Comparison of ENCODE assay signal across 9 mouse cellular contexts in genomic region chr2:165876201-165876918, GRCm38 (mm10). TPM values are rescaled to one million over a fixed set of nuclear protein-coding genes. Genes with fewer than 3 reads are reported as not detected.
DNase-seq lines count a peak whose midpoint lies in the region; ATAC-seq lines count a peak whose summit lies in the region.
"Had no signal": no experiment of that assay in that cellular context is flagged by ENCODE, and none has a peak within 500 bp of the region (broad histone marks: within the 10 kb centered on the region; RNA-seq: fewer than 3 reads in every experiment).

No protein-coding gene starts in this region.

- DNase-seq in heart, postnatal 25 days (ENCODE audit: low spot score) = no peak
- peak; percentile 72 for DNase-seq in cerebellum, adult 11-12 months
- DNase-seq in midbrain, embryonic 10.5 days (ENCODE audit: low spot score) = no peak
- no peak for DNase-seq in adrenal gland, adult 8-10 months
- DNase-seq in ovary, postnatal 10 days (ENCODE audit: low spot score) = no peak

- peak overlapping the region; percentile 24; the same call in 1 of the 2 replicates for H3K9ac ChIP-seq in heart, embryonic 11.5 days (ENCODE audit: low read depth, low read length)
- H3K9ac ChIP-seq in heart, embryonic 15.5 days = peak overlapping the region; percentile 29; the same call in 1 of the 2 replicates

- ATAC-seq in heart, embryonic 11.5 days (replicated peaks; ENCODE audit: insufficient number of reproducible peaks, low FRiP score, low TSS enrichment) = no peak
- ATAC-seq in heart, embryonic 15.5 days (replicated peaks; ENCODE audit: insufficient number of reproducible peaks, insufficient read depth, low FRiP score, low read depth) = no peak
- ATAC-seq in monocyte, adult 5-6 weeks (replicated peaks; ENCODE audit: insufficient number of reproducible peaks, low FRiP score, low TSS enrichment, poor library complexity, severe bottlenecking) = no peak

- H3K9me3 ChIP-seq in heart, embryonic 11.5 days (replicated peaks; ENCODE audit: control insufficient read depth, low read length) = no peaks in the 10 kb centered on the region
- no peaks in the 10 kb centered on the region for H3K9me3 ChIP-seq in heart, embryonic 15.5 days (replicated peaks)
- H3K9me3 ChIP-seq in midbrain, embryonic 10.5 days (replicated peaks) = no peaks in the 10 kb centered on the region
- H3K9me3 ChIP-seq: G1E had no signal

- no peak overlapping the region for H3K4me3 ChIP-seq in heart, embryonic 11.5 days (ENCODE audit: low read depth, low read length)
- no peak overlapping the region for H3K4me3 ChIP-seq in heart, embryonic 15.5 days
- H3K4me3 ChIP-seq in midbrain, embryonic 10.5 days = peak overlapping the region; percentile 16; the same call in 1 of the 2 replicates

- no peak overlapping the region for H3K4me2 ChIP-seq in heart, embryonic 11.5 days
- no peak overlapping the region for H3K4me2 ChIP-seq in heart, embryonic 15.5 days

- WGBS in heart, embryonic 11.5 days (ENCODE audit: insufficient replicate concordance) = 32% methylated on average over 8 of the region's 8 CpGs
- 41% methylated on average over 8 of the region's 8 CpGs for WGBS in heart, embryonic 15.5 days
- WGBS in midbrain, embryonic 10.5 days = 37% methylated on average over 8 of the region's 8 CpGs

- H3K36me3 ChIP-seq in heart, embryonic 11.5 days (ENCODE audit: control insufficient read depth, insufficient read depth, low read length) = peaks cover 9% of the 10 kb centered on the region
- H3K36me3 ChIP-seq in heart, embryonic 15.5 days = peaks cover 7% of the 10 kb centered on the region; the same call in 1 of the 2 replicates
- H3K36me3 ChIP-seq in midbrain, embryonic 10.5 days = peaks cover 47% of the 10 kb centered on the region

- peaks cover 81% of the 10 kb centered on the region for H3K4me1 ChIP-seq in heart, embryonic 11.5 days (ENCODE audit: control insufficient read depth, insufficient read depth, low read length)
- H3K4me1 ChIP-seq in heart, embryonic 15.5 days (replicated peaks) = peaks cover 87% of the 10 kb centered on the region
- peaks cover 82% of the 10 kb centered on the region for H3K4me1 ChIP-seq in midbrain, embryonic 10.5 days

- no peaks in the 10 kb centered on the region for H3K27me3 ChIP-seq in heart, embryonic 11.5 days (ENCODE audit: control insufficient read depth, insufficient read depth, low read length)
- no peaks in the 10 kb centered on the region for H3K27me3 ChIP-seq in heart, embryonic 15.5 days
- H3K27me3 ChIP-seq in midbrain, embryonic 10.5 days (ENCODE audit: low read depth, poor library complexity, severe bottlenecking) = no peaks in the 10 kb centered on the region

- intact Hi-C loops in heart, postnatal 25 days (cut with DNase I) = no loop called here

- H3K27ac ChIP-seq in heart, embryonic 11.5 days (ENCODE audit: low read depth, low read length) = peak overlapping the region; percentile 62
- H3K27ac ChIP-seq in heart, embryonic 15.5 days = peak overlapping the region; percentile 87
- peak overlapping the region; percentile 100 for H3K27ac ChIP-seq in midbrain, embryonic 10.5 days (replicated peaks)

RNA-seq across cellular contexts. Expression of gene Zmynd8, which starts 22.5 kb away (rescaled TPM):
- 39.6 and 47.6 TPM in 2 replicates for polyA plus RNA-seq in heart, embryonic 11.5 days (2014; fragmentation: Nextera tagmentation; extraction: Ambion mirVana)
- 10 to 100 TPM; 44.5 to 48.7 TPM for total RNA-seq in heart, postnatal 25 days (2021)
- 39.1 and 40.7 TPM in 2 replicates for polyA plus RNA-seq in heart, embryonic 15.5 days (2015; fragmentation: Nextera tagmentation; extraction: Ambion mirVana)
- 61.4 and 63.3 TPM in 2 replicates for polyA plus RNA-seq in midbrain, embryonic 10.5 days (2016; fragmentation: Nextera tagmentation; extraction: Ambion mirVana)
- 42.6 to 54.2 TPM (median 44.4 TPM) in 3 replicates for total RNA-seq in monocyte, adult 5-6 weeks (2017)
- 10 to 100 TPM; 51.7 to 94.5 (median 70.6) TPM for total RNA-seq in adrenal gland, adult 8-10 months (2022)
